Mouse (Mus musculus) limb, embryonic 13.5 days (tissue): Measurements from ENCODE around the gene Sec23a. TPM values are rescaled to one million over a fixed set of nuclear protein-coding genes. Genes with fewer than 3 reads are reported as not detected.

Source experiments
- polyA plus RNA-seq: library from polyadenylated mRNA; unstranded; fragments of >200 nt; fragmentation: Nextera tagmentation; extraction: Ambion mirVana; gene quantifications from 2 replicates; pipeline ENCODE4 v1.2.1, GENCODE M21; 2015

Gene Sec23a
- polyA plus RNA-seq, 1 experiment from 2014 or later: 111 TPM

Other genes with a start within 250 kb of the Sec23a start
- gene Gemin2, start 1.4 kb upstream of the Sec23a start, polyA plus RNA-seq: 37.6 and 40.9 TPM in 2 replicates
- gene Trappc6b, start 49.5 kb upstream of the Sec23a start, polyA plus RNA-seq: 81.7 and 89.7 TPM in 2 replicates
- gene Pnn, start 54.9 kb upstream of the Sec23a start, polyA plus RNA-seq: 104 and 118 TPM in 2 replicates
- gene Mia2, start 83.8 kb upstream of the Sec23a start, polyA plus RNA-seq: 63.2 TPM in 2 replicates
- 7.1 and 7.9 TPM in 2 replicates for gene Fbxo33, start 207.7 kb upstream of the Sec23a start, polyA plus RNA-seq